Mouse (Mus musculus) bone marrow, adult 2 months (tissue): ENCODE results near the gene Fanca. TPM values are rescaled to one million over a fixed set of nuclear protein-coding genes. Genes with fewer than 3 reads are reported as not detected.

ENCODE experiments used
- H3K27ac ChIP-seq: fragments of 200-500 bp; 2 replicates; pipeline ENCODE4 v1.5.1; 2012; ENCODE audit warnings: low read depth, mild to moderate bottlenecking, control low read depth, inconsistent platforms, low read length; ENCODE audit not compliant: control insufficient read depth, poor library complexity, insufficient read depth
- H3K4me1 ChIP-seq: fragments of 200-500 bp; 2 replicates; pipeline ENCODE4 v1.6.1; 2011; ENCODE audit warnings: low read length; ENCODE audit not compliant: control insufficient read depth, insufficient read depth
- H3K4me3 ChIP-seq: fragments of 200-500 bp; replicated peaks from 2 replicates; pipeline ENCODE3; 2011; ENCODE audit warnings: mild to moderate bottlenecking, low read depth, low read length, control low read depth; ENCODE audit not compliant: control insufficient read depth
- CTCF ChIP-seq: fragments of 200-500 bp; IDR thresholded peaks from 2 replicates; pipeline ENCODE4 v1.5.1; 2011; ENCODE audit warnings: low read length, control low read depth; ENCODE audit not compliant: control insufficient read depth, insufficient read depth
- POLR2A ChIP-seq: fragments of 200-500 bp; IDR thresholded peaks from 2 replicates; pipeline ENCODE4 v1.6.1; 2011; ENCODE audit warnings: low read depth, mild to moderate bottlenecking, control low read depth, low read length, borderline replicate concordance; ENCODE audit not compliant: control insufficient read depth
- WGBS: fragments of 180-500 bp; shearing (Covaris S2); methylation state at CpG from one replicate; pipeline ENCODE4 v1.1.7; 2018; 5-methylcytosine and 5-hydroxymethylcytosine counted together
- polyA plus RNA-seq: library from polyadenylated mRNA; stranded (reverse); fragments of >200 nt; gene quantifications from 2 replicates; pipeline ENCODE4 v1.2.4, GENCODE M21; 2011; ENCODE audit warnings: low replicate concordance; ENCODE audit not compliant: missing spikeins, insufficient read depth, insufficient read length

Gene Fanca
- polyA plus RNA-seq, 1 experiment = 60.2 TPM

- H3K4me1 ChIP-seq = peaks cover 1% of the 10 kb centered on the region
- no peak overlapping the region for H3K27ac ChIP-seq
- H3K4me3 ChIP-seq = no peak overlapping the region
- WGBS = 82% methylated on average over 6 of the region's 6 CpGs
- TF ChIP-seq POLR2A = no peak
- TF ChIP-seq CTCF = no peak
Measured at GRCm38 (mm10) chr8:123345856-123346255, 27.5 kb upstream of the Fanca start.

DNA sequence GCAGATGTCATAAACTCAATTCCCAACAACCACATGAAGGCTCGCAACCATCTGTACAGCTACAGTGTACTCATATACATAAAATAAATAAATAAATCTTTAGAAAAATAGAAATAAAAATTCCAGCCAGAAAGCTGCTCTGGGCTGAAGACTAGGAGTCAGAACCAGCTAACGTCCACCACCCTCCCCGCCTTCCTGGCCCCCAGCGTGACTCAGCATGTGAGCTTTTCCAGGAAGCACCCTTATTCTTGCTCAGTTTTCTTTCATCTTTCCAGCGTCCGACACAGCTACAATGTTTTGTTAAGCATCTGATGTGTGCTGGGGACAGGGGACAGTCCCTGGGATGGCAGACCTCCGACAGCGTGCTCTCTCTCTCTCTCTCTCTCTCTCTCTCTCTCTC lies 26.8 kb upstream of the Fanca start:
- Histone ChIP-seq H3K4me1 (peaks cover 1% of the 10 kb centered on the region), H3K4me3 (no peak overlapping the region), H3K27ac (no peak overlapping the region)
- 77% methylated on average over 8 of the region's 8 CpGs for WGBS
- no peak for TF ChIP-seq CTCF

GRCm38 (mm10) chr8:123343422-123343821 lies 25.0 kb upstream of the Fanca start:
- 73% methylated on average over 12 of the region's 12 CpGs for WGBS
- H3K4me3 ChIP-seq = no peak overlapping the region
- H3K27ac ChIP-seq = no peak overlapping the region
- peaks cover 1% of the 10 kb centered on the region for H3K4me1 ChIP-seq
- TF ChIP-seq POLR2A = no peak
- no peak for TF ChIP-seq CTCF

DNA sequence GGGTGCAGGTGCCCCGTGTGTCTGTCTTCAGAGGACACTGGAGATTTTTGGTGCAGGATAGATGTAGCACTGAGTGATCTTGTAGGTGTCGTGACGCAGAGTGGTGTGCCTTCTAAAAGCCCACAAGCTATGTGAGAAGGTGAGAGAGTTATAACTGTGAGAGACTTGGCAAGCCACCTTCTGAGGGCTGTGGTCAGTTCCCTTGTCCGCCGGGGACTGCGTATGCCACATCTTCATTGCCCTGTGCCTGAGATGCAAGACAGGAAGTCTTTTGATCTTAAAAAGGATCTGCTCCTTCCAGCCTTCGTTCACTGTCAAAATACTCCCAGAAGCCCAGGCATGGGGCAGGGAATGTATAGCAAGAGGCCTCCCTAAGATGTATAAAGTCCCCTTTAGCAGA lies 24.5 kb upstream of the Fanca start:
- H3K4me3 ChIP-seq = no peak overlapping the region
- H3K27ac ChIP-seq = no peak overlapping the region
- 21% methylated on average over 7 of the region's 7 CpGs for WGBS
- no peak for TF ChIP-seq POLR2A
- no peak for TF ChIP-seq CTCF
- peaks cover 1% of the 10 kb centered on the region for H3K4me1 ChIP-seq

DNA sequence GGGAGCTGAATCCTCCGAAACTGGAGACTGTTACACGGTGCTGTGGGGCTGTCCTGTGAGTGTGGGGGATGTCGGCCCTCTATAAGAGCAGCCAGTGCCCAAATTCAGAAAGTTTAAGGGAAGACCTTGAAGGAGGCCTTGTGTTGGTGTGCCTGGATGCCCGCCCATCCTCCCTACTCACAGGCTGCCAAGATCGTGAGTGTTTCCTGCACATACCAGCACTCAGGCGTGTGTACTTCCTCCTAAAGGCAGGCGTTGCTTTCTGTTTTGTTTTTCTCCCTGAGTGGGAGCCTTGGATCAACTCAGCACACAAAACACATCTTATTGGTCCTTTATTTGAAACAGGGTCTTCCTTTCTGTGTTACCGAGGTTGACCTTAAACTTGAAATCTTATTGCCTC lies 23.9 kb upstream of the Fanca start:
- TF ChIP-seq CTCF = no peak
- TF ChIP-seq POLR2A = no peak
- WGBS = 26% methylated on average over 8 of the region's 8 CpGs
- Histone ChIP-seq H3K4me3 (no peak overlapping the region), H3K27ac (no peak overlapping the region), H3K4me1 (peaks cover 1% of the 10 kb centered on the region)

- Histone ChIP-seq H3K4me1 (peaks cover 1% of the 10 kb centered on the region), H3K27ac (no peak overlapping the region), H3K4me3 (no peak overlapping the region)
- WGBS = 58% methylated on average over 27 of the region's 27 CpGs
- TF ChIP-seq POLR2A (no peak), CTCF (no peak)
Measured at GRCm38 (mm10) chr8:123341040-123342015, 23.0 kb upstream of the Fanca start.

DNA sequence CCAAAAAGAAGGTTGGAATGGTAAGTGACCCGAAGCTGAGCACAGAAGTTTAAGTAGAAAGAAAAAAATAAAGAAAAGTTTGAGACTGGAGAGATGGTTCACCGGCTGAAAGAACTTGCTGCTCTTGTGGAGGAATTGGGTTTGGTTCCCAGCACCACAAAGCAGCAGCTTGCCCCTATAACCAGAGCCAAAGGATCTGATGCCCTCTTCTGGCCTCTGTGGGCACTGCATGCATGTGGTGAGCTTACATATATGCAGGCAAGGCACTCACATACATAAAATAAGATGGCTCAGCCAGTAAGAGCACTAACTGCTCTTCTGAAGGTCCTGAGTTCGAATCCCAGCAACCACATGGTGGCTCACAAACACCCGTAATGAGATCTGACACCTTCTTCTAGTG lies 21.7 kb upstream of the Fanca start:
- no peak for TF ChIP-seq POLR2A
- peak; percentile 34; the same call in 1 of the 2 replicates for TF ChIP-seq CTCF
- no peak overlapping the region for H3K27ac ChIP-seq
- no peak overlapping the region for H3K4me3 ChIP-seq
- H3K4me1 ChIP-seq = peaks cover 1% of the 10 kb centered on the region
- 91% methylated on average over 4 of the region's 4 CpGs for WGBS

DNA sequence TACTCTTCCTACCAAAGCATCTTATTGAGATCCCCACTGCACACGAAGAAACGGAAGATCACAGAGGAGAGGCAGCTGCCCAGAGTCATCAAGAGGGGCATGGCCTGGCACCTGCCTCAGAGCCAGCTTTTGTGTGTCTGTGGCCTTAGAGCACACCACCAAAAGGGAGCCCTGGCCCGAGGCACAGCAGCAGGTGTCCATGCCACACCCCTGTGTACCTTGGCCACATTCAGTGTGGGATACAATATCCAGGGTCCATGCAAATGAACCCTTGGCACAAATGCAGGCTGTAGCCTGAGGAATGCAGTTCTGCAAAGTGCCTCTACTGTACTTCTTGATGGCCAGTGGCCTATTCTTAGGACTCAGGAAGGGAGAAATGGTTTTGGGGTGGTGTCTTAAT lies 19.1 kb upstream of the Fanca start:
- Histone ChIP-seq H3K4me3 (no peak overlapping the region), H3K4me1 (peaks cover 1% of the 10 kb centered on the region), H3K27ac (no peak overlapping the region)
- 82% methylated on average over 3 of the region's 3 CpGs for WGBS
- no peak for TF ChIP-seq CTCF
- TF ChIP-seq POLR2A = no peak
